Mouse (Mus musculus): ENCODE measurements around the gene Zfp36.

Zfp36 gene

GRCm38 (mm10) chr7:28384162-28384561 lies 4.1 kb upstream of the Zfp36 start:
- no peak for DNase-seq (ENCODE audit: low read depth)

GRCm38 (mm10) chr7:28383606-28384005 lies 3.6 kb upstream of the Zfp36 start:
- DNase-seq (ENCODE audit: low read depth), result no peak

DNA sequence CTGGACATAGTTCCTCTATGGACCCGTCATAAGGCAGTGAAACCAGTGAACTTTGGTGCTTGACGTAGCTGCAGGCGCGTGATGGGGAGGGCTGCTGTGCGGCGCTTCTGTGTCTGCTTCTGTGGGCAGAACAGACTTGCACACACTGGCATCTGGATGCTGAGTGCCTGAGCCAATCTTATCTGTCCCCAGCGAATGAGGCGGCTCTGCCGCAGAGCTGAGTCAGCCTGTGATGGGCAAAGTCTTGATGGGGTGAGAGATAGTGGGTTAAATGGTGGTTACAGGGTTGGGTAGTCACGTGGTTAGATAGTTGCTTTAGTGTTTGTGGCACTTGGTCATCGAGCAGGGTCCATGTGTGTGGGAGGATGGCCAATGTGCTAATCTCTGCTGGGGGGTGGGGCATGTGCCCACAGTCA lies 2.9 kb upstream of the Zfp36 start:
- peak; percentile 71 for DNase-seq (ENCODE audit: low read depth)

GRCm38 (mm10) chr7:28382347-28382951 lies 2.4 kb upstream of the Zfp36 start:
- DNase-seq (ENCODE audit: low read depth), result no peak

DNA sequence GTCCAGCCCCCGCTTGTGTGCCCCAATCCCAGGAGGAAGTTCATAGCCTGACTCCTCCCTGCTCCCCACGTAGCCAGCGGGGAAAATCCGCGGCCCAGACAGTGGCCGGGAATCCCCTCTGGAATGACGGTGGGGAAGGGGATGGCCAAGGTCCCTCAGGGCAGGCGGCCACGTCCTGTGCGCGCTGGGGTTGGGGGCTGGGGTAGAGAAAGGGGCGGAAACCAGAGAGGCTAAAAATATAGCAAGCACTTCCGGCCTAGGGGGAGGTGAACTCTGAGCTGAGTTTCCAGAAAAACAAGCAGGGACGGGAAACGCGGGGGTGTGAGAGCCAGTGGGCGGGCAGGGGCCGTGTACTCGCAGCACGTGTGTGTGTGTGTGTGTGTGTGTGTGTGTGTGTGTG lies 1.9 kb upstream of the Zfp36 start:
- DNase-seq (ENCODE audit: low read depth), result peak; percentile 80

- DNase-seq (ENCODE audit: low read depth), result peak; percentile 95
Measured at GRCm38 (mm10) chr7:28381017-28381790, 1.2 kb upstream of the Zfp36 start.

DNA sequence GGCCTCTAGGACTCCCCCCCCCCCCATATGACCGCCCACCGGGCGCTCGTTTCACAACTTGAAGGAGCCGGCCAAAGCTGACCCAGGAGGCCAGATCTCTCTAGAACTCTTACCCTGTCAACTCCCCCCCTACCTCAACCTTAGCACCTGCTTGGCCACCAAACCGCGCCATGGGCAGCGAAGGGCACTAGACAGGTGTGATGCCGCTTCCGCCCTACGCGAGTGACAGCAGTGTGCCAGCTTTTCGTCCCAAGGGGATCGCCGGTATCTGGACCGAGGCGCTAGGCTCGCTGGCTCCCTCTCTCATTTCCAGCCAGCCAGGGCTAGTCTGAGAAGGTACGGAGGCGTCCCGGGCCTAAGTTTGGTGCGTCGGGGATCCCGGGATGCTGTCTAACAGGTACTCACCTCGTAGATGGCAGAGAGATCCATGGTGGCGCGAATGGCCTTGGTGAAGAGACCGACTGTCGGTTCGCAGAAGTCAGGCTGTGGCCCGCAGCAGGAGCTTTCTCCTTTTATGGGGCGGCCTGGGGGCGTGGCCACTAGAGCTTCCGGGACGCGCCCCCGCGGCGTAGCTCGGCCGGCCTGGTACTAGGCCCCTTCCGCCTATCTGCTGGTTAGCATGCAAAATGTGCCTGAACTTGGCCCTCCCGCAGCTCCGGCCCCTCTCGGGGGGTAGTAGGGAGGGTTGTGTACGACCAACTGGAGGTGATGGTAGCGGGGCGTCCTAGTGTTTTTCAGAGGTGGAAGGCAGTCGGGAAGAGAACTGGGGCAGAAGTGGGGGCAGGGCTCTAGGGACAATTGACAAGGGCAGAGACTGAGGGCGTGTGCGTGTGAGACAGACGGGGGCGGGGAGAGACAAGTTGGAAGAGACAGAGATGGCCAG lies 1.0 kb downstream of the Zfp36 start:
- DNase-seq (ENCODE audit: low read depth), result peak; percentile 59

DNA sequence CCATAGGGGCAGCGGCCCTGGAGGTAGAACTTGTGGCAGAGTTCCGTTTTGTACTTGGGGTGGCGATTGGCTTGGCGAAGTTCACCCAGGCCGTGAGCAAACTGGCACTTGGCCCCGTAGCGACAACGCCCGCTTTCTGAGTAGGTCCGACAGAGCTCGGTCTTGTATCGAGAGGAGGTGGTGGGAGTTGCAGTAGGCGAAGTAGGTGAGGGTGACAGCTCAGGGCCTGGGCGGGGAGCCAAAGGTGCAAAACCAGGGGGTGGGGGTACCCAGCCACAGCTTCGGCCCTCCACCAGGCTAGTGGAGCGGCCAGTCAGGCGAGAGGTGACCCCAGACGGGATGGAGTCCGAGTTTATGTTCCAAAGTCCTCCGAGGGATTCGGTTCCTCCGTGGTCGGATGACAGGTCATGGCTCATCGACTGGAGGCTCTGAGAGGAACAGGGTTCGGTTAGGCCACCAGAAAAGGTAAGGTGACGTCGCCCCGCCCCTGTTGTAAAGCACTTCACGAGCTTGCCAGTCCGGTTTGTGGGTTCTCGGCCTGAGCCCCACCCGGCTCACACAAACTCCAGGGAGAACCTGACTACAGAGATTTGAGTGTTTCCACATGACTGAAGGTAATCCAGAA lies 1.9 kb downstream of the Zfp36 start:
- no peak for DNase-seq (ENCODE audit: low read depth)

- no peak for DNase-seq (ENCODE audit: low read depth)
Measured at GRCm38 (mm10) chr7:28377190-28378065, 2.6 kb downstream of the Zfp36 start.

GRCm38 (mm10) chr7:28376011-28376771 lies 3.9 kb downstream of the Zfp36 start:
- no peak for DNase-seq (ENCODE audit: low read depth)

DNA sequence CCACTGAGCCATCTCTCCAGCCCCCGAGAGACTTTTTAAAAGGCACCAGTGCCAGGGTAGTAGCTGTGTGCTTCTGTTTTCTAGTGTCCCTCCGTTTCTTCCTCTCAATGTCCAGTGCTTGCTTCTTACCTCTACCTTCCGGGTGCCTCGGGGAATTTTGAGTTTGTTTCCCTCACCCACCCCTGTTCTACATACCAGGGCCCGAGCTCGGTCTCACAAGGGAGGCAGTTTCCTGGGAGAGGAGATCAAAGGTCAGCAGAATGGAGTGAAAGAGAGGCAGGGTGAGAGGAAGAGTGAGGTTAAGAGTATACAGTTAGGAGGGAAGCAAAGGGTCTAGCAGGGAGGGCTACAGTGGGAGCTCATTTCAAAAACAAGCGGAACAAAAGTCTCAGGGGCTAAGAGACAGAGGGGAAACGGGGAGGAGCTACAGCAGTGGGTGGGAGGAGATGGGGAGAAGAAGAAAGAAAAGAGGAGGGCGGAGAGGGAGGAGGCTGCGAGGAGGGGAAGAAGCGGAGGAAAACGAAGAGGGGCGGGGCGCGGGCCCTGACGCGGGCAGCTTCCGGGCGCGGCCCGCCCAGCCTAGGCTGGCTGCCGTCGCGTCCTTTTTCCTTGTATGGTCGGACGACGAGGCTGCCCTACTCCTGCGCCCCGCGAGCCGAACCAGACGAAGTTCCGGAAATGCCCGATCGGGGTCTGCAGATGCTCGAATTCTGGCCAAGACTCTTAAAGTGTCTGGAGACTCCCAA lies 4.7 kb downstream of the Zfp36 start:
- DNase-seq (ENCODE audit: low read depth), result peak; percentile 71

GRCm38 (mm10) chr7:28374647-28375046 lies 5.4 kb downstream of the Zfp36 start:
- no peak for DNase-seq (ENCODE audit: low read depth)

- no peak for DNase-seq (ENCODE audit: low read depth)
Measured at GRCm38 (mm10) chr7:28373891-28374495, 6.1 kb downstream of the Zfp36 start.

GRCm38 (mm10) chr7:28373131-28373581 lies 6.9 kb downstream of the Zfp36 start:
- peak; percentile 94 for DNase-seq (ENCODE audit: low read depth)

DNA sequence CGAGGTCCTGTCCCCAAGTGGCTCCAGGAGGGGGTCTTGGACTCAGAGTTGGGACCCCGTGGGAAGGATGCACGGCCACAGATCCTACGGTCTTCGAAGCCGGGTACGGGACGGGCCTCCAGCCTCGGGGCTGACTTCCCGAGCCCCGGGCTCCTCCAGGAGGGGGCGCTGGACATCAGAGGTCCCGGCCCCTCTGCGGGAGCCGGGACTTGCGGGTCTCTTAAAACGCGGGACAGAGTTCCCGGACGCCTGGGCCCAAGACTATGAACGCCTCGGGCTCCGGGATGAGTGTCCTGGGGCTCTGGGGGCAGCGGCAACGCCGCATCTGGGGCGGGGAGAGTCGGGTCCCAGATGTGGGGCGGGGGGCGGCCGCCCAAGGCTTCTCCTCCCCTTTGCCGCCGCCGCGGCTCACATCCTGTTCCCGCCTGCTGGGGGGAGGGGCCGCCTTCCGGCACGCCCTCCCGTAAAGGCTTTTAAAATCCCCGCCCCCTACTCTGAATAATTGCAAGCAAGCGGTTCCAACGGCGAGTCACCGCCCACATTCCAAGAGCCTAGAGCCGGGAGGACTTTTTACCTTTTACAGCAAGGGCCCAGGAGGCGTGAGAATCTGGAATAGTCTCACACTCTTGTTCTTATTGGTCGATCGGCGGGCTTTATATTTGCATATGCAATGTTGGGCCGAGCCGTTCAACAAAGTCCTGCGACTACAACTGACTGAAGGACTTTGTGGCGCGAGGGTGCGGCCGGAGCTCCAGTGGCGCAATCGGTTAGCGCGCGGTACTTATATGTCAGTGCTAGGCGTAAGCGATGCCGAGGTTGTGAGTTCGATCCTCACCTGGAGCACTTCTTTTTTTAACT lies 7.6 kb downstream of the Zfp36 start, which contains the start of gene Plekhg2:
Plekhg2 (minus strand) TSS at position 349 of the 858 bp plus-strand sequence.
- peak; percentile 99 for DNase-seq (ENCODE audit: low read depth)

GRCm38 (mm10) chr7:28371514-28371989 lies 8.5 kb downstream of the Zfp36 start:
- no peak for DNase-seq (ENCODE audit: low read depth)

DNA sequence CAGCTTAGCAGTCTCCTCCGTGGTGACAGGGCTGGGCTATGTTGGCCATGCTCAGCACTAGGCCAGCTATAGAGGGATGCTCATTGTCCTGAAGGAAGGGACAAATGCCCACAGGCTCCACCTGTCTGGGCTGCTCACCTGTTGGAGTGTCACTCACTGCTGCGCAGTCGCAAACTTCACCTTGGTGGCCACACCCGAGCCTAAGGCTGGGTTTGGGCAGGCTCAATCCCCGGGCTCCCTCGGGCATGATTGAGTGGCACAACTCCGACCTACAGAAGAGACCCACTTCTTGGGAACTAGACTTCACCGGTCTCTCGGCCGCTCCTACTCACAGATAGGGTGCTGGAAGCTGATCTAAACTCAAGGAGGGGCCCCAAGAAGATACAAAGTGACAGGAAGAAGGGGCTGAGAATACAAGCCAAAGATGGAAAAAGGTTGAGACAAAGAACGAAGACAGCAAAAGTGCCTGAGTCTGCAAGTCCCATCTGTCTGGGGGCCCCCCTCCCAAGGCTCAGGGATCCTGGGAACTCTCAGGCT lies 9.0 kb downstream of the Zfp36 start:
- no peak for DNase-seq (ENCODE audit: low read depth)

- no peak for DNase-seq (ENCODE audit: low read depth)
Measured at GRCm38 (mm10) chr7:28370051-28370450, 10.0 kb downstream of the Zfp36 start.

Measured in fibroblast of lung, adult 2 months (primary cell).